Mouse (Mus musculus) liver (tissue): ENCODE measurements at regions not wholly inside any gene's neighbourhood (a gene's known extent, or its start where the extent isn't known, plus 50 kb on each side); places are given as distances from the start of the nearest gene placed in this dataset.

Source experiments
- DNase-seq: peaks from one replicate; pipeline ENCODE4 v3.0.0-alpha.2; 2020; ENCODE audit warnings: mixed read lengths

- DNase-seq, result no peak
These were observed 242.8 kb upstream of the Rsrc1 start for GRCm38 (mm10) chr3:66738201-66739062.

DNA sequence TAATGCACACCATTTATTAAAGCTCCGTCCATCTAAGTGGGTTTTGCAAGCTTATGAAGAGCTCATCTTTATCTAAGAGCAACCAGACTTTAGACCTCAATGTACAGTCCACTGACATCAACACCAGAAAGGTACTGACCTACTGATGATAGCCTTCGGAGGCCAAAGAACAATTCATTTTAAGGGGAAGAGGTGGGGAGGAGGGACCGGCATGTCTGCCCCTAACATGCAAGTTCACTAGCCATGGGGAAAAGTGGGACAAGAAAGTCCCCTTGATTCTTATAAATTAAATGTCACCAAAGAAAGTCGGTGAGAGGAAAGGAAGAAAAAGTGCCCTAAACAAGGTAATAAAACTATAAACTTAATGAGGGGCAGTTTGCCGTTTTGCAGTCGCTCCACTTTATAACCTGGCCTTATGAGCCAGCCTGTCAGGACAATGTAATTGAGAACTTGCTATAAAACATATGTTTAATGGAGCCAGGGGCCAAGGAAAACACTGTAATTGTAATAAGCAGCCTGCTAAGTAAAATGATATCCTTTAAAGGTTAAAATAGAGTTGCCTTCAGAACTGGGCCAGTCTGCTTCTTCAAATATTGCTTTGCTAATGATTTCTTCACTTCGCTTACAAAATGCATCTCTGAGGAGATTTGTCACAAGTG is 241.7 kb upstream of the Rsrc1 start:
- DNase-seq, result no peak

DNA sequence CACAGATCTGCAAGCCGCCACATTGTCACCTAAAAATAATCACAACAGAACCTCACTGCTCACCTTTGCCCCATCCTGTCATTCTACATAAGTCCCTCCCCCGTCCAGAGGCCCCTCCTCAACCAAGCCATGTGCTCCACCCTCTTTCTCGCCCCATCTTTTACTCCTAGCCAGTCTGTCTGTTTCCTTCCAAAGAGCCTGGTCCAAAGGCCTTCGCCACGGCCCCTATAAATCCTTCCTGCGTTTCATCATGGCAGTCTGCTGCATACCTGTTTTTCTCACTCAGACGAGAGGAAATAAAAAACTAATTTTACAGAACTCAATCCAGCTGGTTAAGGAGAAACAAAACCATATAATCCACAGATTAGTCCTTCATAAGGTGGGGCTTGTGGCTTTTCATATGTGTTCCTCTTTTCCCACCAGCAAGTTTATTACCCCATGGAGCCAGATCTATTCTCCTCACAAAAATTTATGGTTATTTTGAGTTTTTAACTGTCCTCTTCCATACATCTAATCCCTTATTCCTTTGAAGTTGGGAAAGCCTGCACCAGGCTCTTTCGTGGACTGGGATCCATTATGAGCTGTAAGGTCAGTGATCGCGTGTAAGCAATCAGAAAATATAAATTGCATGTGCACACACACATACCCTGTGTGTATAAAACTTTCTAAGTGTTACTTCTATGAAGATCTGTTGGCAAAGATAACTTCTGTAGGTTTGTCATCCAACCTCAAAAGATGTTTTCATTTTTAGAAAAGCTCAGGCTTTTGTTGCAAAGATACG is 236.9 kb upstream of the Rsrc1 start:
- no peak for DNase-seq

GRCm38 (mm10) chr3:66746373-66747072 is 234.7 kb upstream of the Rsrc1 start:
- DNase-seq, result no peak

GRCm38 (mm10) chr3:66747073-66747710 is 234.0 kb upstream of the Rsrc1 start:
- no peak for DNase-seq

GRCm38 (mm10) chr3:66758141-66758540 is 223.0 kb upstream of the Rsrc1 start:
- no peak for DNase-seq

- no peak for DNase-seq
These were observed 221.3 kb upstream of the Rsrc1 start for GRCm38 (mm10) chr3:66759841-66760240.

DNA sequence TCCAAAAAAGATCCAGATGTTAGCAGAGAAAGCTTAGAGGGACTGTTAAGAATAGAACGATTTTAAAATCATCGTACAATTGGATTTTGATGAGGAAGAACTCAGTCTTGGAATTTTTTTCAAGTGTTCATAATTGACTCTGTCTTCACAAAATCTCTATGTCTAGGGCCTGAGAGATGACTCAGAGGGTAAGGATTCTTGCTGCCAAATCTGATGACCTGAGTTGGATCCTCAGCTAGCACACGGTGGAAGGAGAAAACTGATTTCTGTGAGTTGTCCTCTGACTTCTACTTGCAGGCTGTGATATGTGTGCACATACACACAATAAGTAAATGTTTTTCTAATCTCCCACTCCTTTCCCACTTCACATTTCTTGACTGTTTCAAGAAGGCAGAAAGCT is 218.7 kb upstream of the Rsrc1 start:
- no peak for DNase-seq

- no peak for DNase-seq
These were observed 183.7 kb upstream of the Rsrc1 start for GRCm38 (mm10) chr3:66797351-66798010.

- DNase-seq, result no peak
These were observed 182.9 kb upstream of the Rsrc1 start for GRCm38 (mm10) chr3:66798292-66798691.

- DNase-seq, result no peak
These were observed 178.7 kb upstream of the Rsrc1 start for GRCm38 (mm10) chr3:66802538-66802937.

- DNase-seq, result no peak
These were observed 175.0 kb upstream of the Rsrc1 start for GRCm38 (mm10) chr3:66806176-66806575.

DNA sequence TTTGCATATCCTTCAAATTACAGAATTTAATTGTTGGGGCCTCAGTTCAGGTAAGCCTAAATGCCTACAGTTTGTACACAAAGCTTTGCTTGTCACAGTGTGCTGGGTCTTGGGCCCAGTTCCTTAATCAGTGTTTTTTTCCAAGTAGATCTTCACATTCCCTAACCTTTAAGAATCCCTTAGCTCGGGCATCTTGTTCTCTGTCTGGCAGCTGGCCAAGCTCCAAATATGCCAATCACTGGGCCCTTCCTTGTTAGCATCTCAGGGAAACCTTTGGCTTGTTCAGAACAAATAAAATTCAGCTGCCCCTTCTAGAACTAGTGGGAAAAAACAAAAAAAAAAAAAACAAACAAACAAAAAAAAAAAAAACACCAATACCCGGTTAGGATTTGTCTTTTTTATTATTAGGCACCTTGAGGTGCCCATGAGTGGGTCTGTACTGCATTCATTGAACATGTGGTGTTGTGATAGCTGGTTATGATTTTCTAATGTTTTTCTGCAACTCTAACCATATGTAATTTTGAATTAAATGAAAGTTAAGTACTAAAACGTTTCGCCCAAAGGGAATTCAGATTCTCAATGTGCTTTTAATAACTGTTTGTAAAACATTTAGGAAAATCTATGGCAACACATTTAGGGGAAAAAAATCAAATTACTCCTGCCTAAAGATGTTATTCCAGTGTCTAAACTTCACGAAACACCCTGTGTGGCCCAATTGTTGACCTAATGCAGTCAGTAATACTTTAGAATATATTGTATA is 168.3 kb upstream of the Rsrc1 start:
- DNase-seq, result no peak

- no peak for DNase-seq
These were observed 155.4 kb upstream of the Rsrc1 start for GRCm38 (mm10) chr3:66825761-66826160.
